19 mouse cellular contexts compared by ENCODE assay signal in the genomic region with DNA sequence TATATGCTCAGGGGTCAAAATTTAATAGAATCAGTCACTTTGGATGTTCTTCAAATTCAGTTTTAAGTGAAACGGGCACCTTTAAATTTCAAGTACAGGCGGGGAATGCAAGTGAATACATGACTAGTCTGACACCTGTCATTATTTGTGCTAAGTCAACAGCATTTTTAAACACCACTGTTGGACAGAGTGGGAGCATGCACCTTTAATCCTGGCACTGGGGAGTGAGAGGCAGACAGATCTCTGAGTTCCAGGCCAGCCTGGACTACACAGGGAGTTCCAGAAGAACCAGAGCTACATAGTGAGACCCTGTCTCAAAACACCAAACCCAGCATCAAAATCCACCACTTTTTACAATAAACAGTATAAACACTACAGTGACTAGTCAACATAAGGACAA.
A peak's percentile ranks its signal among the peaks of the same experiment; 100 is the strongest.
DNase-seq lines count a peak whose midpoint lies in the region; ATAC-seq and TF ChIP-seq lines count a peak whose summit lies in the region.
"Had no signal": no experiment of that assay in that cellular context is flagged by ENCODE, and none has a peak within 500 bp of the region (broad histone marks: within the 10 kb centered on the region; RNA-seq: fewer than 3 reads in every experiment).

No protein-coding gene starts in this region.

- 0 out of 2 replicates have a peak, but pooled peaks have one; percentile 31 for ATAC-seq in intestine, embryonic 15.5 days
- ATAC-seq in intestine, postnatal 0 days = no peak
- ATAC-seq in liver, embryonic 16.5 days (ENCODE audit: low read depth) = peak; percentile 83
- no peak for ATAC-seq in liver, embryonic 12.5 days
- ATAC-seq in liver, postnatal 0 days = peak; percentile 72
- ATAC-seq: forebrain, embryonic 16.5 days had no signal

- no peak overlapping the region for H3K4me3 ChIP-seq in intestine, embryonic 15.5 days (replicated peaks)
- no peak overlapping the region for H3K4me3 ChIP-seq in intestine, postnatal 0 days (ENCODE audit: low read depth, low read length)
- H3K4me3 ChIP-seq in liver, embryonic 16.5 days (ENCODE audit: low read depth, low read length) = no peak overlapping the region
- H3K4me3 ChIP-seq in liver, embryonic 12.5 days = no peak overlapping the region
- H3K4me3 ChIP-seq in liver, postnatal 0 days (ENCODE audit: low read depth, low read length) = no peak overlapping the region
- H3K4me3 ChIP-seq: embryonic facial prominence, embryonic 13.5 days; forebrain, embryonic 12.5 days; heart, adult 2 months; heart, embryonic 15.5 days; hindbrain, embryonic 10.5 days had no signal

- H3K36me3 ChIP-seq in intestine, embryonic 15.5 days = no peaks in the 10 kb centered on the region
- no peaks in the 10 kb centered on the region for H3K36me3 ChIP-seq in intestine, postnatal 0 days (ENCODE audit: control insufficient read depth, insufficient read depth)
- H3K36me3 ChIP-seq in liver, embryonic 16.5 days (ENCODE audit: control insufficient read depth, insufficient read depth) = no peaks in the 10 kb centered on the region; the same call in 1 of the 2 replicates
- peaks cover 9% of the 10 kb centered on the region for H3K36me3 ChIP-seq in liver, embryonic 12.5 days
- H3K36me3 ChIP-seq in liver, postnatal 0 days (replicated peaks; ENCODE audit: insufficient read depth, low read length) = no peaks in the 10 kb centered on the region
- H3K36me3 ChIP-seq: forebrain, embryonic 12.5 days; heart, embryonic 15.5 days had no signal

- no peak for TF ChIP-seq CTCF in intestine, postnatal 0 days (IDR thresholded peaks at IDR 0.05; ENCODE audit: low read depth)
- no peak for TF ChIP-seq CTCF in liver, postnatal 0 days (IDR thresholded peaks at IDR 0.05; ENCODE audit: low read depth)

- no peak overlapping the region for H3K9ac ChIP-seq in intestine, embryonic 15.5 days
- H3K9ac ChIP-seq in intestine, postnatal 0 days (ENCODE audit: low read depth, low read length) = no peak overlapping the region
- no peak overlapping the region for H3K9ac ChIP-seq in liver, embryonic 16.5 days (ENCODE audit: low read depth, low read length)
- no peak overlapping the region for H3K9ac ChIP-seq in liver, embryonic 12.5 days
- H3K9ac ChIP-seq in liver, postnatal 0 days (replicated peaks) = no peak overlapping the region
- H3K9ac ChIP-seq: embryonic facial prominence, embryonic 13.5 days; forebrain, embryonic 12.5 days; heart, embryonic 15.5 days had no signal

- 0 out of 2 replicates have a peak, but pooled peaks cover 4% of the 10 kb centered on the region for H3K4me1 ChIP-seq in intestine, embryonic 15.5 days (replicated peaks)
- H3K4me1 ChIP-seq in intestine, postnatal 0 days (replicated peaks; ENCODE audit: control insufficient read depth, insufficient read depth, low read length) = no peaks in the 10 kb centered on the region; the same call in 1 of the 2 replicates
- peaks cover 4% of the 10 kb centered on the region for H3K4me1 ChIP-seq in liver, embryonic 16.5 days (ENCODE audit: control insufficient read depth, low read depth, low read length)
- H3K4me1 ChIP-seq in liver, embryonic 12.5 days = peaks cover 8% of the 10 kb centered on the region
- H3K4me1 ChIP-seq in liver, postnatal 0 days (ENCODE audit: insufficient read depth) = peaks cover 13% of the 10 kb centered on the region
- H3K4me1 ChIP-seq: forebrain, embryonic 12.5 days; hindbrain, embryonic 10.5 days had no signal

- no peak overlapping the region for H3K27ac ChIP-seq in intestine, embryonic 15.5 days
- H3K27ac ChIP-seq in intestine, postnatal 0 days (ENCODE audit: low read depth, low read length) = no peak overlapping the region
- peak overlapping the region; percentile 78 for H3K27ac ChIP-seq in liver, embryonic 16.5 days (ENCODE audit: low read length)
- H3K27ac ChIP-seq in liver, embryonic 12.5 days = no peak overlapping the region
- H3K27ac ChIP-seq in liver, postnatal 0 days (ENCODE audit: low read depth) = peak overlapping the region; percentile 77
- H3K27ac ChIP-seq: embryonic facial prominence, embryonic 13.5 days; forebrain, embryonic 12.5 days; heart, adult 2 months; heart, embryonic 15.5 days; hindbrain, embryonic 10.5 days had no signal

- H3K27me3 ChIP-seq in intestine, embryonic 15.5 days (replicated peaks) = no peaks in the 10 kb centered on the region
- H3K27me3 ChIP-seq in intestine, postnatal 0 days (replicated peaks; ENCODE audit: control insufficient read depth, insufficient read depth, low read length) = no peaks in the 10 kb centered on the region
- no peaks in the 10 kb centered on the region for H3K27me3 ChIP-seq in liver, embryonic 16.5 days (ENCODE audit: control insufficient read depth, insufficient read depth, low read depth, low read length)
- H3K27me3 ChIP-seq in liver, embryonic 12.5 days (replicated peaks) = no peaks in the 10 kb centered on the region
- H3K27me3 ChIP-seq in liver, postnatal 0 days (ENCODE audit: insufficient read depth, low read length) = no peaks in the 10 kb centered on the region
- H3K27me3 ChIP-seq: embryonic facial prominence, embryonic 13.5 days; forebrain, embryonic 12.5 days; heart, embryonic 15.5 days had no signal

- no peak overlapping the region for H3K4me2 ChIP-seq in intestine, embryonic 15.5 days (replicated peaks)
- H3K4me2 ChIP-seq in intestine, postnatal 0 days (replicated peaks; ENCODE audit: low read depth) = no peak overlapping the region
- H3K4me2 ChIP-seq in liver, embryonic 16.5 days (ENCODE audit: low read depth, low read length) = no peak overlapping the region
- no peak overlapping the region for H3K4me2 ChIP-seq in liver, embryonic 12.5 days
- H3K4me2 ChIP-seq in liver, postnatal 0 days (ENCODE audit: low read depth, low read length) = no peak overlapping the region
- H3K4me2 ChIP-seq: embryonic facial prominence, embryonic 13.5 days; forebrain, embryonic 12.5 days; heart, embryonic 11.5 days; heart, embryonic 15.5 days had no signal

- 84% methylated on average over 2 of the region's 2 CpGs for whole genome bisulfite sequencing in intestine, embryonic 15.5 days
- WGBS in intestine, postnatal 0 days = 86% methylated on average over 2 of the region's 2 CpGs
- 68% methylated on average over 2 of the region's 2 CpGs for WGBS in liver, embryonic 16.5 days (ENCODE audit: insufficient replicate concordance)
- 73% methylated on average over 2 of the region's 2 CpGs for WGBS in liver, embryonic 12.5 days (ENCODE audit: insufficient replicate concordance)
- 60% methylated on average over 2 of the region's 2 CpGs for WGBS in liver, postnatal 0 days (ENCODE audit: insufficient replicate concordance)

- TF ChIP-seq EP300 in liver, postnatal 0 days (IDR thresholded peaks at IDR 0.05; ENCODE audit: low read depth) = no peak

- no peak for DNase-seq in liver, postnatal 0 days
- DNase-seq in right cerebral cortex, postnatal 4 days = no peak
- no peak for DNase-seq in thymus, postnatal 14 days
- DNase-seq: adrenal gland, postnatal 14 days; cerebellum, adult 18-20 months; cerebellum, adult 9-11 months; cerebellum, postnatal 36 days; gastrocnemius, postnatal 10 days; heart, adult 2 months had no signal

- no peaks in the 10 kb centered on the region for H3K9me3 ChIP-seq in intestine, embryonic 15.5 days
- H3K9me3 ChIP-seq in intestine, postnatal 0 days (ENCODE audit: control insufficient read depth) = no peaks in the 10 kb centered on the region
- no peaks in the 10 kb centered on the region for H3K9me3 ChIP-seq in liver, embryonic 16.5 days (replicated peaks; ENCODE audit: control insufficient read depth, low read length)
- H3K9me3 ChIP-seq in liver, embryonic 12.5 days (replicated peaks) = no peaks in the 10 kb centered on the region
- H3K9me3 ChIP-seq in liver, postnatal 0 days (ENCODE audit: low read length) = no peaks in the 10 kb centered on the region
- H3K9me3 ChIP-seq: embryonic facial prominence, embryonic 13.5 days; forebrain, embryonic 12.5 days; heart, embryonic 15.5 days; hindbrain, embryonic 10.5 days had no signal

Comparison
In these comparisons a context has a peak if more than half of its experiments do, and no peak if none do; other contexts are left out.
1. ATAC-seq: peak in intestine, embryonic 15.5 days (single experiment), liver, embryonic 16.5 days (single experiment) and liver, postnatal 0 days (single experiment); none in intestine, postnatal 0 days (single experiment) and liver, embryonic 12.5 days (single experiment).
2. H3K27ac ChIP-seq: peak in liver, embryonic 16.5 days (single experiment) and liver, postnatal 0 days (single experiment); none in intestine, embryonic 15.5 days (single experiment), intestine, postnatal 0 days (single experiment) and liver, embryonic 12.5 days (single experiment).